Mouse (Mus musculus) heart, adult 2 months (tissue): Measurements from ENCODE around the gene Anxa3.

Experiments used
- CTCF ChIP-seq: fragments of 200-600 bp; IDR thresholded peaks from 2 replicates; pipeline ENCODE4 v1.8.1; 2022; ENCODE audit warnings: antibody characterized with exemption, mild to moderate bottlenecking, moderate library complexity
- POLR2A ChIP-seq: fragments of 200-500 bp; IDR thresholded peaks from 2 replicates; pipeline ENCODE4 v1.6.1; 2011; ENCODE audit warnings: mild to moderate bottlenecking, low read depth, low read length, control low read depth; ENCODE audit not compliant: insufficient read depth

DNA sequence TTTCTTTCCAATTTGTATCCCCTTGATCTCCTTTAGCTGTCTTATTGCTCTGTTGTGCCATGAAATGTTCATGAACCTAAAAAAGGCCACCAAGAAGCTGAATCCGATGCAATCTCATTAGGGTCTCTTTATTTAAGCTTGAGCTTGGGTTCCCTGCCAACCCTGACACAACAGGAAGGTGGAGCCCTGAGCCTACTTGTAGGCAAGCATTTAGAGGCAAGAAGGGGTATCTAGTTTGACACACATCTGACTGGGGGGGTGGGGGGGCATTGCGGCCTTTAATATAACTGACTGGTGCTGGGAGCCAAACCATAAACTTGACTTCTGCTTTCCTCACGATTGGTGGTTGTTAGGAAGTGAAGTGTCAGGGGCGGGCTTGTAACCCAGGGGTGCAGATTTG is 74.0 kb downstream of the Anxa3 start:
- TF ChIP-seq POLR2A (no peak), CTCF (no peak)
